Mouse (Mus musculus): Measurements from ENCODE around the gene Wdr46. TPM values are rescaled to one million over a fixed set of nuclear protein-coding genes. Genes with fewer than 3 reads are reported as not detected.
A peak's percentile ranks its signal among the peaks of the same experiment; 100 is the strongest.

The Wdr46 gene
- polyA plus RNA-seq, 1 experiment: 20.5 TPM

- WGBS: 90% methylated on average over 21 of the region's 21 CpGs
- H3K27ac ChIP-seq (ENCODE audit: insufficient read depth, low read length): no peak overlapping the region
- H3K4me3 ChIP-seq (ENCODE audit: extremely low read depth, insufficient read depth, insufficient read length): no peak overlapping the region
- H3K4me1 ChIP-seq (ENCODE audit: control insufficient read depth, insufficient read depth, insufficient read length): peaks cover 10% of the 10 kb centered on the region; the same call in 1 of the 2 replicates
- H3K27me3 ChIP-seq (ENCODE audit: control insufficient read depth, insufficient read depth, low read length): no peaks in the 10 kb centered on the region
- DNase-seq (ENCODE audit: low read depth in 1 of 2, low spot score in 2 of 2): no peak
- peaks cover 43% of the 10 kb centered on the region for H3K36me3 ChIP-seq (ENCODE audit: control insufficient read depth, insufficient read depth, low read length)
- no peak for TF ChIP-seq CTCF (IDR thresholded peaks at IDR 0.05; ENCODE audit: extremely low read depth, insufficient read depth, insufficient read length, insufficient replicate concordance)
- TF ChIP-seq POLR2A (IDR thresholded peaks at IDR 0.05; ENCODE audit: low read depth, low read length): no peak
These were observed 4.9 kb upstream of the Wdr46 start for GRCm38 (mm10) chr17:33935422-33936055.

GRCm38 (mm10) chr17:33936993-33937392, 3.5 kb upstream of the Wdr46 start:
- no peak for TF ChIP-seq CTCF (IDR thresholded peaks at IDR 0.05; ENCODE audit: extremely low read depth, insufficient read depth, insufficient read length, insufficient replicate concordance)
- no peak for TF ChIP-seq POLR2A (IDR thresholded peaks at IDR 0.05; ENCODE audit: low read depth, low read length)
- peaks cover 14% of the 10 kb centered on the region; the same call in 1 of the 2 replicates for H3K4me1 ChIP-seq (ENCODE audit: control insufficient read depth, insufficient read depth, insufficient read length)
- no peak for DNase-seq (ENCODE audit: low read depth in 1 of 2, low spot score in 2 of 2)
- H3K4me3 ChIP-seq (ENCODE audit: extremely low read depth, insufficient read depth, insufficient read length): no peak overlapping the region
- H3K36me3 ChIP-seq (ENCODE audit: control insufficient read depth, insufficient read depth, low read length): peaks cover 42% of the 10 kb centered on the region
- H3K27me3 ChIP-seq (ENCODE audit: control insufficient read depth, insufficient read depth, low read length): no peaks in the 10 kb centered on the region
- H3K27ac ChIP-seq (ENCODE audit: insufficient read depth, low read length): no peak overlapping the region
- WGBS: 93% methylated on average over 15 of the region's 15 CpGs

GRCm38 (mm10) chr17:33938783-33939182, 1.7 kb upstream of the Wdr46 start:
- TF ChIP-seq POLR2A (IDR thresholded peaks at IDR 0.05; ENCODE audit: low read depth, low read length): no peak
- TF ChIP-seq CTCF (IDR thresholded peaks at IDR 0.05; ENCODE audit: extremely low read depth, insufficient read depth, insufficient read length, insufficient replicate concordance): no peak
- H3K27ac ChIP-seq (ENCODE audit: insufficient read depth, low read length): no peak overlapping the region
- 82% methylated on average over 11 of the region's 11 CpGs for WGBS
- peaks cover 14% of the 10 kb centered on the region; the same call in 1 of the 2 replicates for H3K4me1 ChIP-seq (ENCODE audit: control insufficient read depth, insufficient read depth, insufficient read length)
- H3K4me3 ChIP-seq (ENCODE audit: extremely low read depth, insufficient read depth, insufficient read length): no peak overlapping the region
- no peak for DNase-seq (ENCODE audit: low read depth in 1 of 2, low spot score in 2 of 2)
- H3K27me3 ChIP-seq (ENCODE audit: control insufficient read depth, insufficient read depth, low read length): no peaks in the 10 kb centered on the region
- H3K36me3 ChIP-seq (ENCODE audit: control insufficient read depth, insufficient read depth, low read length): peaks cover 29% of the 10 kb centered on the region

GRCm38 (mm10) chr17:33940981-33941380, 521 bp downstream of the Wdr46 start:
- WGBS: 2% methylated on average over 26 of the region's 26 CpGs
- no peak for DNase-seq (ENCODE audit: low read depth in 1 of 2, low spot score in 2 of 2)
- peak overlapping the region; percentile 99 for H3K4me3 ChIP-seq (ENCODE audit: extremely low read depth, insufficient read depth, insufficient read length)
- H3K27ac ChIP-seq (ENCODE audit: insufficient read depth, low read length): no peak overlapping the region
- no peaks in the 10 kb centered on the region for H3K27me3 ChIP-seq (ENCODE audit: control insufficient read depth, insufficient read depth, low read length)
- no peak for TF ChIP-seq POLR2A (IDR thresholded peaks at IDR 0.05; ENCODE audit: low read depth, low read length)
- TF ChIP-seq CTCF (IDR thresholded peaks at IDR 0.05; ENCODE audit: extremely low read depth, insufficient read depth, insufficient read length, insufficient replicate concordance): no peak
- H3K36me3 ChIP-seq (ENCODE audit: control insufficient read depth, insufficient read depth, low read length): peaks cover 27% of the 10 kb centered on the region
- H3K4me1 ChIP-seq (ENCODE audit: control insufficient read depth, insufficient read depth, insufficient read length): peaks cover 14% of the 10 kb centered on the region; the same call in 1 of the 2 replicates

GRCm38 (mm10) chr17:33941381-33941780, 921 bp downstream of the Wdr46 start:
- peaks cover 26% of the 10 kb centered on the region for H3K36me3 ChIP-seq (ENCODE audit: control insufficient read depth, insufficient read depth, low read length)
- TF ChIP-seq CTCF (IDR thresholded peaks at IDR 0.05; ENCODE audit: extremely low read depth, insufficient read depth, insufficient read length, insufficient replicate concordance): no peak
- no peak for TF ChIP-seq POLR2A (IDR thresholded peaks at IDR 0.05; ENCODE audit: low read depth, low read length)

GRCm38 (mm10) chr17:33943454-33943853, 3.0 kb downstream of the Wdr46 start:
- no peaks in the 10 kb centered on the region for H3K27me3 ChIP-seq (ENCODE audit: control insufficient read depth, insufficient read depth, low read length)
- WGBS: 95% methylated on average over 15 of the region's 15 CpGs
- DNase-seq (ENCODE audit: low read depth in 1 of 2, low spot score in 2 of 2): no peak
- no peak overlapping the region for H3K27ac ChIP-seq (ENCODE audit: insufficient read depth, low read length)
- TF ChIP-seq POLR2A (IDR thresholded peaks at IDR 0.05; ENCODE audit: low read depth, low read length) (no peak), CTCF (IDR thresholded peaks at IDR 0.05; ENCODE audit: extremely low read depth, insufficient read depth, insufficient read length, insufficient replicate concordance) (no peak)
- H3K36me3 ChIP-seq (ENCODE audit: control insufficient read depth, insufficient read depth, low read length): peaks cover 19% of the 10 kb centered on the region
- peaks cover 18% of the 10 kb centered on the region for H3K4me1 ChIP-seq (ENCODE audit: control insufficient read depth, insufficient read depth, insufficient read length)
- H3K4me3 ChIP-seq (ENCODE audit: extremely low read depth, insufficient read depth, insufficient read length): no peak overlapping the region

More at GRCm38 (mm10) chr17:33941381-33941780, 921 bp downstream of the Wdr46 start:
- 42% methylated on average over 19 of the region's 19 CpGs for WGBS
- H3K27ac ChIP-seq (ENCODE audit: insufficient read depth, low read length): no peak overlapping the region
- no peaks in the 10 kb centered on the region for H3K27me3 ChIP-seq (ENCODE audit: control insufficient read depth, insufficient read depth, low read length)
- no peak for DNase-seq (ENCODE audit: low read depth in 1 of 2, low spot score in 2 of 2)
- H3K4me3 ChIP-seq (ENCODE audit: extremely low read depth, insufficient read depth, insufficient read length): peak overlapping the region; percentile 99
- peaks cover 14% of the 10 kb centered on the region; the same call in 1 of the 2 replicates for H3K4me1 ChIP-seq (ENCODE audit: control insufficient read depth, insufficient read depth, insufficient read length)
